Mouse (Mus musculus) kidney, adult 2 months (tissue): Measurements from ENCODE around the gene Sgpp1. TPM values are rescaled to one million over a fixed set of nuclear protein-coding genes. Genes with fewer than 3 reads are reported as not detected.

Experiments used
- DNase-seq: peaks from one replicate; pipeline ENCODE4 v3.0.0; 2021
- H3K27ac ChIP-seq: fragments of 200-500 bp; 2 replicates; pipeline ENCODE4 v1.5.1; 2012; ENCODE audit warnings: low read depth, low read length, control low read depth, inconsistent platforms; ENCODE audit not compliant: insufficient read depth
- H3K27me3 ChIP-seq: fragments of 200-500 bp; replicated peaks from 2 replicates; pipeline ENCODE4 v1.6.1; 2012; ENCODE audit warnings: mild to moderate bottlenecking, moderate library complexity, low read length, inconsistent platforms; ENCODE audit not compliant: control insufficient read depth, insufficient read depth
- H3K36me3 ChIP-seq: fragments of 200-500 bp; 2 replicates; pipeline ENCODE4 v1.6.1; 2012; ENCODE audit warnings: mild to moderate bottlenecking, moderate library complexity, low read length, inconsistent platforms; ENCODE audit not compliant: control insufficient read depth, insufficient read depth
- H3K4me1 ChIP-seq: fragments of 200-500 bp; 2 replicates; pipeline ENCODE4 v1.6.1; 2011; ENCODE audit warnings: low read length; ENCODE audit not compliant: control insufficient read depth, insufficient read depth
- H3K4me3 ChIP-seq: fragments of 200-500 bp; 2 replicates; pipeline ENCODE4 v1.5.1; 2011; ENCODE audit warnings: mild to moderate bottlenecking, low read depth, low read length, control low read depth; ENCODE audit not compliant: insufficient read depth
- CTCF ChIP-seq: fragments of 200-500 bp; conservative IDR thresholded peaks from 2 replicates; pipeline ENCODE4 v1.5.1; 2011; ENCODE audit warnings: low read depth, mild to moderate bottlenecking, control low read depth, low read length, moderate library complexity, mixed read lengths; ENCODE audit not compliant: insufficient read depth, insufficient read length
- POLR2A ChIP-seq: fragments of 200-500 bp; IDR thresholded peaks from one replicate; pipeline ENCODE4 v1.6.1; 2011; ENCODE audit warnings: low read depth, low read length, control low read depth
- WGBS: fragments of 180-500 bp; shearing (Covaris S2); methylation state at CpG from one replicate; pipeline ENCODE4 v1.1.7; 2018; 5-methylcytosine and 5-hydroxymethylcytosine counted together
- polyA plus RNA-seq: library from polyadenylated mRNA; depleted of rRNA; stranded (reverse); fragments of >200 nt; gene quantifications from 2 replicates; pipeline ENCODE4 v1.2.3, GENCODE M21; 2012

Sgpp1 gene
- polyA plus RNA-seq, 1 experiment = 78.3 TPM

- 18% methylated on average over 7 of the region's 7 CpGs for WGBS
- peak; percentile 38 for DNase-seq
- Histone ChIP-seq H3K36me3 (no peaks in the 10 kb centered on the region), H3K27me3 (no peaks in the 10 kb centered on the region), H3K4me3 (peak overlapping the region; percentile 61), H3K27ac (peak overlapping the region; percentile 72), H3K4me1 (peaks cover 3% of the 10 kb centered on the region; the same call in 1 of the 2 replicates)
- TF ChIP-seq POLR2A = no peak
- TF ChIP-seq CTCF = no peak
These were observed 2.0 kb downstream of the Sgpp1 start for GRCm38 (mm10) chr12:75733331-75734070.

GRCm38 (mm10) chr12:75731927-75732443 is 3.5 kb downstream of the Sgpp1 start:
- no peak overlapping the region for H3K27ac ChIP-seq
- TF ChIP-seq POLR2A = no peak
- no peak for TF ChIP-seq CTCF
- peak; percentile 39 for DNase-seq
- peak overlapping the region; percentile 15; the same call in 1 of the 2 replicates for H3K4me3 ChIP-seq
- H3K27me3 ChIP-seq = no peaks in the 10 kb centered on the region
- 62% methylated on average over 6 of the region's 6 CpGs for WGBS
- H3K4me1 ChIP-seq = peaks cover 6% of the 10 kb centered on the region; the same call in 1 of the 2 replicates
- H3K36me3 ChIP-seq = no peaks in the 10 kb centered on the region

GRCm38 (mm10) chr12:75731508-75731907 is 4.0 kb downstream of the Sgpp1 start:
- WGBS = 78% methylated on average over 3 of the region's 3 CpGs
- H3K36me3 ChIP-seq = no peaks in the 10 kb centered on the region
- no peak for DNase-seq

DNA sequence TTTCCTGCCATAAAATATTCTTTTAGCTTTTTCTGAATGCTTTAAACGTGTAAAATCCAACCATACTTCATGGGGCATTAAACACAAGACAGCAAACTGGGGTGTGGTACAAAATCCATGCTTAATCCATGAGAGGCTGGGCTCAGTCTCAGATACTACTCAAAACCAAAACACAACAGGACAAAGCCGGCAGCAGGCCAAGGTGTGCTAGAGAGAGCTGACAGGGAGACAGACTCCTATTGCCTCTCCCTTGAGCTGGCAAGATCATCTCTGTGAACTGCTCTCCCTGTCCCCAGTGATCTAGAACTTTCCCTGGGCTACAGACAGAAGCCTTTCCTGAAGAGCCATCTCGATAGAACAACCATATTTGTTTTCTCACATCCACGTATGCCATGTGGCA is 5.1 kb downstream of the Sgpp1 start:
- no peaks in the 10 kb centered on the region for H3K36me3 ChIP-seq
- no peak overlapping the region for H3K4me3 ChIP-seq
- DNase-seq = peak; percentile 60
- WGBS = 44% methylated on average over 4 of the region's 4 CpGs
- no peaks in the 10 kb centered on the region for H3K27me3 ChIP-seq
- TF ChIP-seq POLR2A (no peak), CTCF (no peak)
- peak overlapping the region; percentile 9 for H3K27ac ChIP-seq
- H3K4me1 ChIP-seq = peaks cover 6% of the 10 kb centered on the region; the same call in 1 of the 2 replicates

More at GRCm38 (mm10) chr12:75731508-75731907, 4.0 kb downstream of the Sgpp1 start:
- no peak for TF ChIP-seq POLR2A
- no peak for TF ChIP-seq CTCF
- Histone ChIP-seq H3K4me1 (peaks cover 6% of the 10 kb centered on the region; the same call in 1 of the 2 replicates), H3K27me3 (no peaks in the 10 kb centered on the region), H3K27ac (0 out of 2 replicates have a peak overlapping the region, but pooled peaks have one; percentile 6), H3K4me3 (no peak overlapping the region)

- Histone ChIP-seq H3K36me3 (no peaks in the 10 kb centered on the region), H3K4me3 (no peak overlapping the region), H3K27me3 (no peaks in the 10 kb centered on the region), H3K4me1 (peaks cover 6% of the 10 kb centered on the region; the same call in 1 of the 2 replicates), H3K27ac (no peak overlapping the region)
- WGBS = 47% methylated on average over 1 of the region's 1 CpGs
- no peak for TF ChIP-seq CTCF
- no peak for TF ChIP-seq POLR2A
- no peak for DNase-seq
These were observed 5.7 kb downstream of the Sgpp1 start for GRCm38 (mm10) chr12:75729876-75730275.

- Histone ChIP-seq H3K36me3 (no peaks in the 10 kb centered on the region), H3K4me3 (no peak overlapping the region), H3K27me3 (no peaks in the 10 kb centered on the region), H3K4me1 (peaks cover 6% of the 10 kb centered on the region; the same call in 1 of the 2 replicates), H3K27ac (no peak overlapping the region)
- WGBS = 81% methylated on average over 15 of the region's 15 CpGs
- DNase-seq = no peak
- TF ChIP-seq POLR2A = no peak
- no peak for TF ChIP-seq CTCF
These were observed 8.0 kb downstream of the Sgpp1 start for GRCm38 (mm10) chr12:75727333-75728125.

GRCm38 (mm10) chr12:75726349-75726861 is 9.1 kb downstream of the Sgpp1 start:
- WGBS = 67% methylated on average over 8 of the region's 8 CpGs
- no peak overlapping the region for H3K27ac ChIP-seq
- peak; percentile 40 for DNase-seq
- TF ChIP-seq CTCF = no peak
- TF ChIP-seq POLR2A = no peak
- no peak overlapping the region for H3K4me3 ChIP-seq
- H3K36me3 ChIP-seq = no peaks in the 10 kb centered on the region
- H3K4me1 ChIP-seq = peaks cover 11% of the 10 kb centered on the region; the same call in 1 of the 2 replicates
- H3K27me3 ChIP-seq = no peaks in the 10 kb centered on the region
